Mouse (Mus musculus) limb, embryonic 14.5 days (tissue): ENCODE measurements around the gene Sec61b. TPM values are rescaled to one million over a fixed set of nuclear protein-coding genes. Genes with fewer than 3 reads are reported as not detected.

ENCODE experiments used
- ATAC-seq: fragments of 200-750 bp; cut with Nextera tagmentation; 2 replicates; pipeline ENCODE4 v1.8.0; 2017; ENCODE audit warnings: low read depth, moderate number of reproducible peaks, moderate TSS enrichment; ENCODE audit not compliant: low FRiP score
- DNase-seq: peaks from one replicate; pipeline ENCODE4 v3.0.0-alpha.2; 2015; ENCODE audit warnings: low spot score
- H3K27ac ChIP-seq: fragments of 300-500 bp; sonication (generic); replicated peaks from 2 replicates; pipeline ENCODE4 v1.5.1; 2014; ENCODE audit warnings: low read depth, mild to moderate bottlenecking, low read length, moderate library complexity, mixed read lengths
- H3K27me3 ChIP-seq: fragments of 300-500 bp; sonication (generic); 2 replicates; pipeline ENCODE4 v1.6.1; 2014; ENCODE audit warnings: low read length, mixed read lengths; ENCODE audit not compliant: control insufficient read depth, insufficient read depth
- H3K36me3 ChIP-seq: fragments of 300-500 bp; sonication (generic); 2 replicates; pipeline ENCODE4 v1.6.1; 2014; ENCODE audit warnings: mild to moderate bottlenecking, low read length, moderate library complexity, mixed read lengths; ENCODE audit not compliant: control insufficient read depth, insufficient read depth
- H3K4me1 ChIP-seq: fragments of 300-500 bp; sonication (generic); 2 replicates; pipeline ENCODE4 v1.6.1; 2014; ENCODE audit warnings: antibody characterized with exemption, low read length, mixed read lengths; ENCODE audit not compliant: control insufficient read depth, insufficient read depth
- H3K4me2 ChIP-seq: fragments of 300-500 bp; sonication (generic); replicated peaks from 2 replicates; pipeline ENCODE4 v1.6.1; 2014; ENCODE audit warnings: low read depth, mild to moderate bottlenecking, low read length, moderate library complexity; ENCODE audit not compliant: severe bottlenecking
- H3K4me3 ChIP-seq: fragments of 300-500 bp; sonication (generic); replicated peaks from 2 replicates; pipeline ENCODE4 v1.5.1; 2014; ENCODE audit warnings: low read length
- H3K9ac ChIP-seq: fragments of 300-500 bp; sonication (generic); 2 replicates; pipeline ENCODE4 v1.6.1; 2014; ENCODE audit warnings: mild to moderate bottlenecking, low read depth, low read length, moderate library complexity; ENCODE audit not compliant: severe bottlenecking
- H3K9me3 ChIP-seq: fragments of 300-500 bp; sonication (generic); 2 replicates; pipeline ENCODE4 v1.6.1; 2016; ENCODE audit warnings: low read length; ENCODE audit not compliant: control insufficient read depth
- POLR2A ChIP-seq: fragments of 200-500 bp; IDR thresholded peaks from 2 replicates; pipeline ENCODE4 v1.8.0; 2012; ENCODE audit warnings: inconsistent platforms, mild to moderate bottlenecking, moderate library complexity, borderline replicate concordance; ENCODE audit not compliant: insufficient read depth, insufficient read length; ENCODE audit errors: extremely low read depth
- WGBS: fragments of 180-500 bp; shearing (Covaris S2); extraction: QIAGEN DNeasy Blood & Tissue Kit; methylation state at CpG from one replicate; pipeline ENCODE4 v1.1.7; 2014; 5-methylcytosine and 5-hydroxymethylcytosine counted together
- polyA plus RNA-seq, 2 experiments: library from polyadenylated mRNA; depleted of rRNA in 1 of 2; stranded (reverse) in 1 of 2; unstranded in 1 of 2; fragments of >200 nt; fragmentation: Nextera tagmentation in 1 of 2; extraction: Ambion mirVana in 1 of 2; gene quantifications; 2 replicates each; pipeline versions ENCODE4 v1.2.1 to v1.2.3; 2012 to 2014

Sec61b gene
- polyA plus RNA-seq, 2 experiments, result 421 to 473 TPM

DNA sequence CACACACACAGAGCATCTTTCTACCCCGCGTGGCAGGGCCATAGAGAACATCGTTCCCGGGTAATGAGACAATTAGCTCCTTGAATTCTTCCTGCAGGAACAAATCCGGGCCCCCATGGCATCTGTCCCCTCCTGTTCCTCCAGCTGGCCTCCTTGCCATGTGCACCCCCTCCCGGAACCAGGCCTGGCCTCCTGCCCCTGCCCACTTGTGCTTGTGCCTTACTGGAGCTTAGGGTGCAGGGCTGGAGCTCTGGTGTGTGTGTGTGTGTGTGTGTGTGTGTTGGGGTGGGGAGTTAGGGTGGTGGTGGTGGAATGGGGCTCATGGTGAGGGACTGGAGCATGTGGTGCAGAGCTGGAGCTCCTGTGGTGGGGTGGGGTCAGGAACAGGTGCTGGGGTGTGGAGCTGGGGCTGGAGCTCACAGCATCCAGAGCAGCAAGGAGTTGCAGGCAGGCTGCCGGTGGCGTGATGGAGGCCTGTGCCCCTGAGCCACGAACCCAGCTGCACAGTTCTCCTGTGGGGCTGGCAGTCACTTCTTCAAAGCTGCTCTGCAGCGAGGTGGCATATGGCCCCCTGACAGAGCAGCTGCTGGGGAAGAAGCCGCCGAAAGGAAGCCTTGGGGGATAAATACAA is 44.2 kb downstream of the Sec61b start:
- Histone ChIP-seq H3K9ac (no peak overlapping the region), H3K4me1 (no peaks in the 10 kb centered on the region), H3K4me2 (no peak overlapping the region), H3K36me3 (no peaks in the 10 kb centered on the region), H3K9me3 (no peaks in the 10 kb centered on the region), H3K27ac (no peak overlapping the region), H3K4me3 (no peak overlapping the region), H3K27me3 (no peaks in the 10 kb centered on the region)
- 59% methylated on average over 12 of the region's 12 CpGs for WGBS
- TF ChIP-seq POLR2A, result no peak
- peak; percentile 67 for ATAC-seq
- DNase-seq, result no peak

GRCm38 (mm10) chr4:47520076-47520475 is 45.6 kb downstream of the Sec61b start:
- no peaks in the 10 kb centered on the region for H3K4me1 ChIP-seq
- H3K9me3 ChIP-seq, result no peaks in the 10 kb centered on the region
- no peak overlapping the region for H3K9ac ChIP-seq
- no peak for DNase-seq
- no peak overlapping the region for H3K4me2 ChIP-seq
- no peaks in the 10 kb centered on the region for H3K36me3 ChIP-seq
- no peak overlapping the region for H3K27ac ChIP-seq
- ATAC-seq, result no peak
- H3K4me3 ChIP-seq, result no peak overlapping the region
- no peak for TF ChIP-seq POLR2A
- WGBS, result 65% methylated on average over 4 of the region's 4 CpGs
- H3K27me3 ChIP-seq, result no peaks in the 10 kb centered on the region

GRCm38 (mm10) chr4:47521884-47522605 is 47.6 kb downstream of the Sec61b start:
- Histone ChIP-seq H3K9me3 (no peaks in the 10 kb centered on the region), H3K9ac (no peak overlapping the region), H3K27ac (no peak overlapping the region), H3K4me1 (no peaks in the 10 kb centered on the region), H3K4me2 (no peak overlapping the region), H3K27me3 (no peaks in the 10 kb centered on the region), H3K4me3 (no peak overlapping the region), H3K36me3 (no peaks in the 10 kb centered on the region)
- no peak for TF ChIP-seq POLR2A
- ATAC-seq, result peak; percentile 47; the same call in 1 of the 2 replicates
- peak; percentile 58 for DNase-seq
- WGBS, result 89% methylated on average over 6 of the region's 6 CpGs

- H3K4me1 ChIP-seq, result no peaks in the 10 kb centered on the region
- H3K4me3 ChIP-seq, result no peak overlapping the region
- no peak overlapping the region for H3K4me2 ChIP-seq
- DNase-seq (no peak), ATAC-seq (no peak)
- WGBS, result 91% methylated on average over 4 of the region's 4 CpGs
- H3K9ac ChIP-seq, result no peak overlapping the region
- no peak for TF ChIP-seq POLR2A
- no peaks in the 10 kb centered on the region for H3K9me3 ChIP-seq
- no peaks in the 10 kb centered on the region for H3K36me3 ChIP-seq
- H3K27ac ChIP-seq, result no peak overlapping the region
- no peaks in the 10 kb centered on the region for H3K27me3 ChIP-seq
Measured at GRCm38 (mm10) chr4:47529866-47530265, 55.4 kb downstream of the Sec61b start.

Other genes with a start within 250 kb of the Sec61b start
- 35.1 and 38.0 TPM in 2 replicates for gene Tgfbr1, start 121.4 kb upstream of the Sec61b start, polyA plus RNA-seq (2012; rRNA removed)
- gene Tgfbr1, start 121.4 kb upstream of the Sec61b start, polyA plus RNA-seq (2014; fragmentation: Nextera tagmentation; extraction: Ambion mirVana), result 43.0 and 46.9 TPM in 2 replicates
- gene Alg2, start 325 bp upstream of the Sec61b start, polyA plus RNA-seq (2012; rRNA removed), result 37.3 and 42.3 TPM in 2 replicates
- 68.1 and 74.0 TPM in 2 replicates for gene Alg2, start 325 bp upstream of the Sec61b start, polyA plus RNA-seq (2014; fragmentation: Nextera tagmentation; extraction: Ambion mirVana)